Mouse (Mus musculus) thymus, postnatal 0 days (tissue): ENCODE measurements at regions not wholly inside any gene's neighbourhood (a gene's known extent, or its start where the extent isn't known, plus 50 kb on each side); places are given as distances from the start of the nearest gene placed in this dataset.

Experiments used
- DNase-seq: peaks from one replicate; pipeline ENCODE4 v3.0.0-alpha.2; 2015; ENCODE audit warnings: low spot score

GRCm38 (mm10) chr2:170219611-170220401 lies 71.9 kb upstream of the Zfp217 start:
- DNase-seq: peak; percentile 40

GRCm38 (mm10) chr2:170219161-170219581 lies 71.3 kb upstream of the Zfp217 start:
- DNase-seq: peak; percentile 67

GRCm38 (mm10) chr2:170218230-170219044 lies 70.5 kb upstream of the Zfp217 start:
- no peak for DNase-seq

- DNase-seq: no peak
Measured at GRCm38 (mm10) chr2:170216311-170216710, 68.4 kb upstream of the Zfp217 start.

- DNase-seq: no peak
Measured at GRCm38 (mm10) chr2:170209121-170209520, 61.2 kb upstream of the Zfp217 start.

- DNase-seq: no peak
Measured at GRCm38 (mm10) chr2:170207878-170208277, 60.0 kb upstream of the Zfp217 start.

- no peak for DNase-seq
Measured at GRCm38 (mm10) chr2:170207395-170207794, 59.5 kb upstream of the Zfp217 start.

GRCm38 (mm10) chr2:170206870-170207269 lies 59.0 kb upstream of the Zfp217 start:
- no peak for DNase-seq

GRCm38 (mm10) chr2:170206442-170206754 lies 58.5 kb upstream of the Zfp217 start:
- peak; percentile 41 for DNase-seq

GRCm38 (mm10) chr2:170205591-170206441 lies 57.9 kb upstream of the Zfp217 start:
- DNase-seq: peak; percentile 69

- peak; percentile 69 for DNase-seq
Measured at GRCm38 (mm10) chr2:170204768-170205514, 57.0 kb upstream of the Zfp217 start.

- DNase-seq: no peak
Measured at GRCm38 (mm10) chr2:170203496-170203895, 55.6 kb upstream of the Zfp217 start.

GRCm38 (mm10) chr2:170201816-170202371 lies 54.0 kb upstream of the Zfp217 start:
- DNase-seq: no peak
